Mouse (Mus musculus) heart, postnatal 14 days (tissue): ENCODE measurements around the gene Ftsj3. TPM values are rescaled to one million over a fixed set of nuclear protein-coding genes. Genes with fewer than 3 reads are reported as not detected.
"Not testable (repeated sequence)": the region's sequence is repeated elsewhere in the genome, so short reads cannot be mapped to it uniquely, and the experiment has no call there.

ENCODE experiments used
- DNase-seq, 2 experiments: peaks; one replicate each; pipeline ENCODE4 v3.0.0; 2021 to 2022
- intact Hi-C: fragments of 180-260 bp; cut with DNase I; formaldehyde crosslinking; loops from one replicate; pipeline ENCODE4 v1.15.1; 2025
- total RNA-seq, 2 experiments: library from RNA; stranded (reverse); gene quantifications; 2 replicates each; pipeline ENCODE4 v1.2.3; 2021

Ftsj3 gene
- total RNA-seq, 2 experiments from 2014 or later = 19.3 to 21.4 TPM

GRCm38 (mm10) chr11:106215927-106216729 is 39.8 kb downstream of the Ftsj3 start, which contains the start of gene Ccdc47:
TSS of gene Ccdc47 (minus strand) at chr11:106216344.
- DNase-seq = peak; percentile 91 to 92
- intact Hi-C loops = loop anchor here (2.0 to 5.0 kb wide), 2 partner anchors 17 to 56 kb away; partner anchors contain the start of gene Smarcd2

DNA sequence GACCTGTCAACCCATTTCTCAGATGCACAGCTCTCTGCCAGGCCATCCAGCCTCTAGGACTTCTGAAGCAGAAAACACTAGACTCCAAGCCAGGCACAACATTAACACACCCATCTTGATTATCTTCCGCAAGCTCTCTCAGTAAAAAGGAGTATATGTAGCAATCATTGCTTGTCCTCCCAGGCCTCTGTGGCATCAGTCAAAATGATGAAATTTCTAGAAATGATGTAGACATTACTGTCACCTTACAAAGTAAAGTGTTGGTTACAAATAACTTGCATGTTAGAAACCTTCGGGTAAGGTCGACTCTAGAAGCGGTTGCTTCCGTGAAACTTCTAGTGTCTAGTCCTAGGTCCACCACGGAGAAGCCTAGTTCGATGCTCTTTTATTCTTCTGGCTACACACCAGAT is 40.4 kb downstream of the Ftsj3 start:
- no peak for DNase-seq
- intact Hi-C loops = loop anchor here (2.0 to 5.0 kb wide), 2 partner anchors 17 to 57 kb away; partner anchors contain the start of gene Smarcd2

GRCm38 (mm10) chr11:106214856-106215255 is 41.0 kb downstream of the Ftsj3 start:
- no peak for DNase-seq
- intact Hi-C loops = loop anchor here (2.0 to 5.0 kb wide), 2 partner anchors 16 to 57 kb away; partner anchors contain the start of gene Smarcd2

- peak; percentile 11 to 34 for DNase-seq
- intact Hi-C loops = no loop called here
Measured at GRCm38 (mm10) chr11:106212771-106213170, 43.1 kb downstream of the Ftsj3 start.

DNA sequence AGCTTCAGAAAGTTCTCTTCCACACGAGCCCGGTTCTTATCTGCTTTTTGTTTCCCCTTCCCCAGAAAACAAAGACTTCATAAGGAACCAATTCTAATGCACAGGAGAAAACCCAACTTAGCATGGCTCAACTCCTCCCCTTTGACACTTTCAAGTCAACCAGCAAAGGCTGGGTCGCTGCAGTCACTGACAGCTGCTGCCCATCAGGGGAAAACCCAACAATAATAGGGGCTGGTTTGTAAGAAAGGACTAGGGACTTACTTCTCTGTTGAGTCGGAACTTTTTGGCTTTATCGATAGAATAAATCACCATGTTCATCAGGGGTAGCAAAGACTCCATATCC is 53.8 kb downstream of the Ftsj3 start, which contains the start of gene Strada:
TSS of gene Strada (minus strand) at position 46 of the 343 bp plus-strand sequence.
- no peak for DNase-seq
- intact Hi-C loops = no loop called here

DNA sequence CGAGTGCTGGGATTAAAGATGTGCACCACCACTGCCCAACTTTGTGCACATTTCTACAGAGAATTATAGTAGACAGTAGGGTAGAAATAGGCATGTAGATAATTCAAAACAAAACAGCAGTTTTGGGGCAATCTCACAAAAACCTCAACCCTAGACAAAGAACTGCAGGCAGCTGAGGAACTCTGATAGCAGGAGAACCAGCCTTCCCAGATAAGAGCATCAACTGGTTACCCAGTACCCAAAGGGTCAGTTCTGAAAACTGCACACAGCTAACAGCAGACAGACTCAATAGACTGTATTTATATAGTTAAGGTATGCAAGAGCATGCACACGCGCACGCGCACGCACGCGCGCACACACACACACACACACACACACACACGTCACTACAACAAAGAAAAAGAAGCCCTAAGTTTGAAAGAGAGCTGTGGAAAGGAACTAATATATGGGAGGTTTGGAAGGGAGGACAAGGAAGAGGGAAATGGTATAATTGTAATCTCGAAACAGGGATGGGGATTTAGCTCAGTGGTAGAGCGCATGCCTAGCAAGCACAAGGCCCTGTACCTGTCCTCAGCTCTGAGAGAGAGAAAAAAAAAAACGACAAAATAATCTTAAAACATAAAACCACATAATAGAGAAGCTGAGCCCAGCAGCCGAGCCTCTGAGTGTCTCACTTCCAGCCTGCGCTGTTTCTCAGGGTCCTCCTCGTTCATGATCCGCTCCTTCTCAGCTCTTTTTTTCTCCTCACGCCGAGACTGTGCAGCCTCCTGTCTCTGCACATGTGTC is 54.3 kb downstream of the Ftsj3 start:
- intact Hi-C loops = no loop called here
- no peak for DNase-seq

- intact Hi-C loops = no loop called here
- no peak for DNase-seq
Measured at GRCm38 (mm10) chr11:106200756-106201155, 55.1 kb downstream of the Ftsj3 start.

DNA sequence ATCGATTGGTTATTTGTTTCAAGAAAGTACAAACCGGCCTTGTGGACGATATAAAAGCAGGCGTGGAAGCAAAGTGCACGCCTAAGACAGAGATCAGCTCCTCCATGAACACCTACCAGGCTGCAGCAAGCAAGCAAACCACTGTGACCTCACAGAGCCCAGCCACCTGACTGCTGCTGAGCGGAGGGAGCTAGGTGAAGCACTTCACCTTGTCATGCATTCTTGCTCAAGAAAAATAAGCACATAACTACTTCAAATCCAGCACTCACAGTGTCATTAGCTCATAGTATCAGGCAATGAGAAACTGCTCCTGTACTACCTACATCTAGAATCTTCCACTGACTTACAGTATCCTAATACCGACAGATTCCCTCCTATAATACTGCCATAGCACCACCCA is 55.9 kb downstream of the Ftsj3 start:
- not testable (repeated sequence) for DNase-seq
- intact Hi-C loops = loop anchor here (2.0 kb wide), 1 partner anchor 15 kb away; no protein-coding TSS in a partner anchor

Other genes starting within 250 kb of the Ftsj3 start
- gene Kcnh6, start 248.0 kb downstream of the Ftsj3 start, total RNA-seq = under 1 TPM; 0.07 to 0.14 TPM
- gene Dcaf7, start 219.2 kb downstream of the Ftsj3 start, total RNA-seq = 10 to 100 TPM; 44.5 to 46.0 TPM
- 10 to 100 TPM; 51.2 to 59.8 TPM for gene Taco1, start 190.0 kb downstream of the Ftsj3 start, total RNA-seq
- gene Map3k3, start 171.5 kb downstream of the Ftsj3 start, total RNA-seq = 10 to 100 TPM; 45.9 to 47.1 TPM
- gene Gm10840, start 95.2 kb downstream of the Ftsj3 start, total RNA-seq = not detected
- gene Limd2, start 95.2 kb downstream of the Ftsj3 start, total RNA-seq = 10 to 100 TPM in 1 of 2 experiments, 1 to 10 TPM in 1; 9.7 to 19.3 TPM
- 1 to 10 TPM; 8.7 TPM for gene Strada, start 53.9 kb downstream of the Ftsj3 start, total RNA-seq
- gene Ccdc47, start 39.7 kb downstream of the Ftsj3 start, total RNA-seq = 10 to 100 TPM; 74.4 to 76.0 TPM
- gene Ddx42, start 39.2 kb downstream of the Ftsj3 start, total RNA-seq = 10 to 100 TPM; 29.2 to 30.0 TPM
- 100 to 1,000 TPM in 1 of 2 experiments, 10 to 100 TPM in 1; 99.9 to 105 TPM for gene Psmc5, start 75 bp upstream of the Ftsj3 start, total RNA-seq
- 10 to 100 TPM; 28.7 to 30.8 TPM for gene Smarcd2, start 16.9 kb upstream of the Ftsj3 start, total RNA-seq
- under 1 TPM in 1 of 2 experiments, not detected in 1; 0.07 TPM for gene Tcam1, start 20.6 kb upstream of the Ftsj3 start, total RNA-seq
- gene Gh, start 45.8 kb upstream of the Ftsj3 start, total RNA-seq = not detected
- 1 to 10 TPM; 1.8 to 2.0 TPM for gene Cd79b, start 58.7 kb upstream of the Ftsj3 start, total RNA-seq
- gene Scn4a, start 97.2 kb upstream of the Ftsj3 start, total RNA-seq = 1 to 10 TPM; 6.8 to 7.9 TPM
- 1 to 10 TPM; 1.0 to 1.7 TPM for gene Prr29, start 109.4 kb upstream of the Ftsj3 start, total RNA-seq
- gene Icam2, start 132.0 kb upstream of the Ftsj3 start, total RNA-seq = 10 to 100 TPM; 44.1 to 44.7 TPM
- 10 to 100 TPM in 1 of 2 experiments, 1 to 10 TPM in 1; 9.9 to 10.9 TPM for gene Ern1, start 231.8 kb upstream of the Ftsj3 start, total RNA-seq